Mouse (Mus musculus): ENCODE measurements around the gene Pttg1. TPM values are rescaled to one million over a fixed set of nuclear protein-coding genes. Genes with fewer than 3 reads are reported as not detected.

Pttg1 gene
- polyA plus RNA-seq, 1 experiment from 2014 or later, result 71.3 TPM

DNA sequence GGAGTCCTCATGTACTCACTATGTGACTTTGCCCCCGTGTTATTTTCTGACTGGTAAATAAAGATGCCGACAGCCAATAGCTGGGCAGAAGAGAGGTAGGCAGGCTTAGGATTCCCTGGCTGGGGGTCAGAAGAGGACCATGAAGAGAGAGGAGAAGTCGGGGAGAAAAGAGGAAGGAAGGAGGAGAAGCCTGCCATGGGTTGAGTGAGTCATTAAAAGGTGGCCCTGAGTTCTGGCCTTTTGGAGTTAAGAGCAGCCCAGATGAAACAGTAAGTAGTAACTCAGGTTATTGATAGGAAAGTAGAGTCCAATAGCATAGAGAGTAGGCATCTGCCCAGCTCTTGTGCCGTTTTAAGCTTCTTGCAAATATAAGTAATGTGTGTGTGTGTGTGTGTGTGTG is 25.3 kb upstream of the Pttg1 start:
- WGBS, result 72% methylated on average over 4 of the region's 4 CpGs
- H3K9me3 ChIP-seq (ENCODE audit: control insufficient read depth, low read length), result no peaks in the 10 kb centered on the region

DNA sequence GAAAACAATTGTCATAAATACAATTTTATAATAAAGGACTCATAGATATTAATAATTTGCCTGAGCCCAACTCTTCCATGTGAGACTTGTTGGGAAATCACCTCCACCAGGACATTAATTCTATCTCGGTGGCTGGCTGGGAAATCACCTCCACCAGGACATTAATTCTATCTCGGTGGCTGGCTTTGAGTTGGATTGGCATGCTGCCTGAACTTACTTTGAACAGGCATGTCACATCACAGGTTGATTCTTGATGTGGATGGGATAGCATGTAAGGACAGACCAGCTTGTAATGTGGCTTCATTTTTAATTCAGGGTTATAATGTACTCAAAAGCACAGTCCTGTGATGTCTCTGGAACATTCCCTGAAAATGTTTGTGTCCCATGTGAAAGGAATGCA is 23.9 kb upstream of the Pttg1 start:
- Histone ChIP-seq H3K9me3 (ENCODE audit: control insufficient read depth, low read length) (no peaks in the 10 kb centered on the region), H3K27ac (replicated peaks; ENCODE audit: low read depth, low read length) (no peak overlapping the region), H3K4me3 (ENCODE audit: low read depth, low read length) (no peak overlapping the region), H3K4me2 (ENCODE audit: low read depth, low read length) (no peak overlapping the region), H3K27me3 (replicated peaks; ENCODE audit: control insufficient read depth, insufficient read depth, low read length) (no peaks in the 10 kb centered on the region), H3K4me1 (ENCODE audit: control insufficient read depth, insufficient read depth, low read length) (no peaks in the 10 kb centered on the region), H3K36me3 (ENCODE audit: control insufficient read depth, insufficient read depth, low read length) (peaks cover 28% of the 10 kb centered on the region), H3K9ac (ENCODE audit: low read depth, low read length) (no peak overlapping the region)
- ATAC-seq (ENCODE audit: low read depth) (no peak), DNase-seq (ENCODE audit: low spot score) (no peak)
- WGBS, result 72% methylated on average over 2 of the region's 2 CpGs

More for the DNA sequence above, 25.3 kb upstream of the Pttg1 start:
- Histone ChIP-seq H3K9ac (ENCODE audit: low read depth, low read length) (no peak overlapping the region), H3K4me2 (ENCODE audit: low read depth, low read length) (no peak overlapping the region), H3K36me3 (ENCODE audit: control insufficient read depth, insufficient read depth, low read length) (peaks cover 14% of the 10 kb centered on the region), H3K27me3 (replicated peaks; ENCODE audit: control insufficient read depth, insufficient read depth, low read length) (no peaks in the 10 kb centered on the region), H3K4me1 (ENCODE audit: control insufficient read depth, insufficient read depth, low read length) (no peaks in the 10 kb centered on the region), H3K4me3 (ENCODE audit: low read depth, low read length) (no peak overlapping the region), H3K27ac (replicated peaks; ENCODE audit: low read depth, low read length) (no peak overlapping the region)
- no peak for ATAC-seq (ENCODE audit: low read depth)
- no peak for DNase-seq (ENCODE audit: low spot score)

GRCm38 (mm10) chr11:43443183-43443582 is 17.1 kb upstream of the Pttg1 start:
- ATAC-seq (ENCODE audit: low read depth) (no peak), DNase-seq (ENCODE audit: low spot score) (no peak)
- peaks cover 94% of the 10 kb centered on the region for H3K36me3 ChIP-seq (ENCODE audit: control insufficient read depth, insufficient read depth, low read length)
- no peaks in the 10 kb centered on the region for H3K27me3 ChIP-seq (replicated peaks; ENCODE audit: control insufficient read depth, insufficient read depth, low read length)
- no peak overlapping the region for H3K9ac ChIP-seq (ENCODE audit: low read depth, low read length)
- no peak overlapping the region for H3K4me2 ChIP-seq (ENCODE audit: low read depth, low read length)
- WGBS, result 94% methylated on average over 13 of the region's 13 CpGs
- no peak overlapping the region for H3K4me3 ChIP-seq (ENCODE audit: low read depth, low read length)
- no peaks in the 10 kb centered on the region for H3K4me1 ChIP-seq (ENCODE audit: control insufficient read depth, insufficient read depth, low read length)
- no peaks in the 10 kb centered on the region for H3K9me3 ChIP-seq (ENCODE audit: control insufficient read depth, low read length)
- H3K27ac ChIP-seq (replicated peaks; ENCODE audit: low read depth, low read length), result no peak overlapping the region

- Histone ChIP-seq H3K36me3 (ENCODE audit: control insufficient read depth, insufficient read depth, low read length) (peaks cover 90% of the 10 kb centered on the region), H3K27me3 (replicated peaks; ENCODE audit: control insufficient read depth, insufficient read depth, low read length) (no peaks in the 10 kb centered on the region), H3K9me3 (ENCODE audit: control insufficient read depth, low read length) (no peaks in the 10 kb centered on the region), H3K27ac (replicated peaks; ENCODE audit: low read depth, low read length) (no peak overlapping the region), H3K4me2 (ENCODE audit: low read depth, low read length) (no peak overlapping the region), H3K9ac (ENCODE audit: low read depth, low read length) (no peak overlapping the region), H3K4me1 (ENCODE audit: control insufficient read depth, insufficient read depth, low read length) (no peaks in the 10 kb centered on the region), H3K4me3 (ENCODE audit: low read depth, low read length) (no peak overlapping the region)
- DNase-seq (ENCODE audit: low spot score), result no peak
- WGBS, result 91% methylated on average over 10 of the region's 10 CpGs
- no peak for ATAC-seq (ENCODE audit: low read depth)
These were observed 15.1 kb upstream of the Pttg1 start for GRCm38 (mm10) chr11:43441121-43441520.

DNA sequence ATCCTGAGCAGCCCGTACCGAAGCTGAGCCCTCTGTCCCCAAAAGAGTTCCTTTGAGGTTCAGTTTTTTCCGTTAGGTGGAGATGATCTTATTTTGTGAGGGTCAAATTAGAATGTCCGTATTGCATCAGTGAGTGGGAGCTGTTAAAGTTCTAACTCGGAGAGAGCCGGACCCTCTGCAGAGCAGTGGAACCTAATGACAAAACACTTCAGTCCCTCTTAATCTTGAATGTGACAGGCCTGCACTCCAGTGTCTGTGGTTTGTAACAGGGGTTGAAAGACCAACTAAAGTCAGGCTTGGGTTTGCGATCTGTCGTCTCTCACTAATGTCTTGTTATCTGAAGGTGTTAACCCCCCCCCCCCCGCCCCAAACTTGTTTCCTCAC is 8.0 kb upstream of the Pttg1 start:
- DNase-seq (ENCODE audit: low spot score) (no peak), ATAC-seq (ENCODE audit: low read depth) (peak; percentile 28)
- Histone ChIP-seq H3K9me3 (ENCODE audit: control insufficient read depth, low read length) (no peaks in the 10 kb centered on the region), H3K27me3 (replicated peaks; ENCODE audit: control insufficient read depth, insufficient read depth, low read length) (no peaks in the 10 kb centered on the region), H3K9ac (ENCODE audit: low read depth, low read length) (peak overlapping the region; percentile 84), H3K4me1 (ENCODE audit: control insufficient read depth, insufficient read depth, low read length) (peaks cover 5% of the 10 kb centered on the region; the same call in 1 of the 2 replicates), H3K27ac (replicated peaks; ENCODE audit: low read depth, low read length) (no peak overlapping the region), H3K36me3 (ENCODE audit: control insufficient read depth, insufficient read depth, low read length) (peaks cover 20% of the 10 kb centered on the region), H3K4me3 (ENCODE audit: low read depth, low read length) (peak overlapping the region; percentile 91), H3K4me2 (ENCODE audit: low read depth, low read length) (peak overlapping the region; percentile 65)
- 4% methylated on average over 9 of the region's 9 CpGs for WGBS

DNA sequence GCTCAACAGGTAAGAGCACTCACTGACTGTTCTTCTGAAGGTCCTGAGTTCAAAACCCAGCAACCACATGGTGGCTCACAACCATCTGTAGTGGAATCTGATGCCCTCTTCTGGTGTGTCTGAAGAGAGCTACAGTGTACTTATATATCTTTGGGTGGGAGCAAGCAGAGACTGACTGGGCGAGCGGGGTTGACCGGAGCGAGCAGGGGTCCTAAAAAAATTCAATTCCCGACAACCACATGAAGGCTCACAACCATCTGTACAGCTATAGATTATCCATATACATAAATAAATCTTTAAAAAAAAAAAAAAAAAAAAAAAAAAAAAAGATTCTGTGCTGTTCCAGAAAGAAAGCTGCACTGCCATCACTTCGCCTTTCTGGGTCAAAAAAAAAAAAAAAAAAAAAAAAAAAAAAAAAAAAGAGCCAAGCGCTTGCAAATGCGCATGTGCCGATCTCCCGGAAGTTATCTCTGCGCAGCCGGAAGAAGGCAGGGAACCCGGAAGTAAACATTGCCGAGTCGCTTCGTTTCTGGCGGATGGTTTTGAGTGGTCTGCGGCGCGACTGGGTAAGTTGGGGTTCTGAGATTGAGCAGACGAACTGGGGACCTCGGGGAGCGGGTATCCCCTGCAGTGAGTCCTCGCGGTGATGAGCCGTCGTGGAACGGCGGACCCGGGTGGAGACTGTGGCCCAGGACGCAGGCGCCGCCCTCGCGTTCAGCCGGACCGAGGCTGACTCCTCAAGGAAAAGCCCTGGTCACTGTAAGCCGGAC is 7.4 kb upstream of the Pttg1 start, which contains the start of gene Slu7:
TSS of gene Slu7 (plus strand) at position 491 of the 770 bp plus-strand sequence.
- ATAC-seq (ENCODE audit: low read depth) (peak; percentile 84), DNase-seq (ENCODE audit: low spot score) (peak; percentile 94)
- Histone ChIP-seq H3K9ac (ENCODE audit: low read depth, low read length) (peak within 1 kb of the TSS; percentile 84), H3K36me3 (ENCODE audit: control insufficient read depth, insufficient read depth, low read length) (peaks cover 14% of the 10 kb centered on the region), H3K4me2 (ENCODE audit: low read depth, low read length) (peak within 1 kb of the TSS; percentile 65), H3K9me3 (ENCODE audit: control insufficient read depth, low read length) (no peaks in the 10 kb centered on the region), H3K4me3 (ENCODE audit: low read depth, low read length) (peak within 1 kb of the TSS; percentile 91), H3K4me1 (ENCODE audit: control insufficient read depth, insufficient read depth, low read length) (peaks cover 5% of the 10 kb centered on the region; the same call in 1 of the 2 replicates), H3K27me3 (replicated peaks; ENCODE audit: control insufficient read depth, insufficient read depth, low read length) (no peaks in the 10 kb centered on the region), H3K27ac (replicated peaks; ENCODE audit: low read depth, low read length) (no peak within 1 kb of the TSS)
- 8% methylated on average over 31 of the region's 38 CpGs for WGBS

DNA sequence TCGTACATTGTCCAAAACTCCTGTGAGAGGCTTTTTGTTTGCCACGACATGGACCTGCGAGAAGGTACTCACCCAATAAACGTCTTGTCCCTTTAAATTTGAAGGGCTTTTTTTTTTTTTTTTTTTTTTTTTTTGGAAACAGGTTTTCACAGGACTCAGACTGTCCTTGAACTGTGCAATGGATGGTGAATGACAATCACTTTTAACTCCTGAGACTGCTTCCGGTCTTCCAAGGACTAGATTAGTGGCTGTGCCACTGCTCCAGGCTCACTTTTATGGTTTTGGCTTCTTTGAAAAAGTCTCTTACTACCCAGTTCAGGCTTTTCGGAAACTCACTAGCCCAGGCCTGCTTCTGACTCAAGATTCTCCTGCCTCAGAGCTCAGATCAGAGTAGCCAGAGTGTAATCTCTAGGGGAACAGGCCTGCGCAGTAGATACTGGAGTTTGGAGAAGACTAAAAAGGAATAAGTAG is 398 bp upstream of the Pttg1 start:
- Histone ChIP-seq H3K9me3 (ENCODE audit: control insufficient read depth, low read length) (no peaks in the 10 kb centered on the region), H3K4me2 (ENCODE audit: low read depth, low read length) (peak overlapping the region; percentile 57), H3K4me3 (ENCODE audit: low read depth, low read length) (peak overlapping the region; percentile 63), H3K27ac (replicated peaks; ENCODE audit: low read depth, low read length) (peak overlapping the region; percentile 58; the same call in 1 of the 2 replicates), H3K36me3 (ENCODE audit: control insufficient read depth, insufficient read depth, low read length) (0 out of 2 replicates have a peak, but pooled peaks cover 7% of the 10 kb centered on the region), H3K4me1 (ENCODE audit: control insufficient read depth, insufficient read depth, low read length) (peaks cover 9% of the 10 kb centered on the region; the same call in 1 of the 2 replicates), H3K9ac (ENCODE audit: low read depth, low read length) (peak overlapping the region; percentile 77), H3K27me3 (replicated peaks; ENCODE audit: control insufficient read depth, insufficient read depth, low read length) (no peaks in the 10 kb centered on the region)
- ATAC-seq (ENCODE audit: low read depth), result peak; percentile 77
- WGBS, result 18% methylated on average over 7 of the region's 7 CpGs
- no peak for DNase-seq (ENCODE audit: low spot score)

- Histone ChIP-seq H3K27ac (replicated peaks; ENCODE audit: low read depth, low read length) (no peak overlapping the region), H3K36me3 (ENCODE audit: control insufficient read depth, insufficient read depth, low read length) (0 out of 2 replicates have a peak, but pooled peaks cover 7% of the 10 kb centered on the region), H3K4me3 (ENCODE audit: low read depth, low read length) (peak overlapping the region; percentile 63), H3K9ac (ENCODE audit: low read depth, low read length) (no peak overlapping the region; the same call in 1 of the 2 replicates), H3K27me3 (replicated peaks; ENCODE audit: control insufficient read depth, insufficient read depth, low read length) (no peaks in the 10 kb centered on the region), H3K4me2 (ENCODE audit: low read depth, low read length) (peak overlapping the region; percentile 57), H3K9me3 (ENCODE audit: control insufficient read depth, low read length) (no peaks in the 10 kb centered on the region), H3K4me1 (ENCODE audit: control insufficient read depth, insufficient read depth, low read length) (peaks cover 9% of the 10 kb centered on the region; the same call in 1 of the 2 replicates)
- DNase-seq (ENCODE audit: low spot score) (no peak), ATAC-seq (ENCODE audit: low read depth) (no peak)
- 91% methylated on average over 9 of the region's 9 CpGs for WGBS
These were observed 813 bp downstream of the Pttg1 start for GRCm38 (mm10) chr11:43425166-43425709.
